Comparison of ENCODE assay signal across 19 mouse cellular contexts in genomic region chr10:15759576-15759975, GRCm38 (mm10).
DNase-seq lines count a peak whose midpoint lies in the region; ATAC-seq and TF ChIP-seq lines count a peak whose summit lies in the region.
"Had no signal": no experiment of that assay in that cellular context is flagged by ENCODE, and none has a peak within 500 bp of the region (broad histone marks: within the 10 kb centered on the region; RNA-seq: fewer than 3 reads in every experiment).

No protein-coding gene starts in this region.

- no peak for ATAC-seq in heart, embryonic 13.5 days (ENCODE audit: extremely low read depth, insufficient number of reproducible peaks, low FRiP score, low TSS enrichment)
- no peak for ATAC-seq in hindbrain, embryonic 16.5 days
- no peak for ATAC-seq in hindbrain, embryonic 13.5 days (ENCODE audit: low FRiP score)
- peak; percentile 54; the same call in 1 of the 2 replicates for ATAC-seq in midbrain, embryonic 15.5 days (replicated peaks)
- no peak for ATAC-seq in midbrain, embryonic 11.5 days (ENCODE audit: low FRiP score)

- H3K4me1 ChIP-seq in heart, embryonic 13.5 days: peaks cover 14% of the 10 kb centered on the region
- no peaks in the 10 kb centered on the region for H3K4me1 ChIP-seq in hindbrain, embryonic 16.5 days (ENCODE audit: control insufficient read depth, insufficient read depth, low read depth, low read length)
- peaks cover 4% of the 10 kb centered on the region for H3K4me1 ChIP-seq in hindbrain, embryonic 13.5 days (replicated peaks)
- H3K4me1 ChIP-seq in midbrain, embryonic 15.5 days: no peaks in the 10 kb centered on the region
- H3K4me1 ChIP-seq in midbrain, embryonic 11.5 days (ENCODE audit: control insufficient read depth, insufficient read depth, low read length): no peaks in the 10 kb centered on the region
- no peaks in the 10 kb centered on the region for H3K4me1 ChIP-seq in olfactory bulb, adult 2 months (ENCODE audit: control insufficient read depth, insufficient read depth, low read length)
- H3K4me1 ChIP-seq: embryonic facial prominence, embryonic 10.5 days; limb, embryonic 15.5 days had no signal

- H3K27ac ChIP-seq in heart, embryonic 13.5 days (replicated peaks): peak overlapping the region; percentile 25; the same call in 1 of the 2 replicates
- no peak overlapping the region for H3K27ac ChIP-seq in hindbrain, embryonic 16.5 days (ENCODE audit: low read depth, low read length)
- no peak overlapping the region for H3K27ac ChIP-seq in hindbrain, embryonic 13.5 days
- H3K27ac ChIP-seq in midbrain, embryonic 15.5 days: peak overlapping the region; percentile 38
- H3K27ac ChIP-seq in midbrain, embryonic 11.5 days (ENCODE audit: low read depth, low read length): no peak overlapping the region
- 0 out of 2 replicates have a peak overlapping the region, but pooled peaks have one; percentile 60 for H3K27ac ChIP-seq in olfactory bulb, adult 2 months (ENCODE audit: insufficient read depth, low read depth, low read length)
- H3K27ac ChIP-seq: embryonic facial prominence, embryonic 10.5 days; layer of hippocampus, adult 2 months; limb, embryonic 15.5 days; lung, embryonic 15.5 days had no signal

- no peak overlapping the region for H3K9ac ChIP-seq in heart, embryonic 13.5 days
- H3K9ac ChIP-seq in hindbrain, embryonic 16.5 days (ENCODE audit: low read depth, low read length): no peak overlapping the region
- H3K9ac ChIP-seq in hindbrain, embryonic 13.5 days: no peak overlapping the region
- no peak overlapping the region for H3K9ac ChIP-seq in midbrain, embryonic 15.5 days
- H3K9ac ChIP-seq in midbrain, embryonic 11.5 days (ENCODE audit: low read length): no peak overlapping the region
- H3K9ac ChIP-seq: limb, embryonic 15.5 days; lung, embryonic 15.5 days had no signal

- no peak for TF ChIP-seq POLR2A in olfactory bulb, adult 2 months (IDR thresholded peaks at IDR 0.05; ENCODE audit: insufficient read depth, low read depth, low read length)

- intact Hi-C loops in heart, postnatal 36 days (cut with DNase I): no loop called here

- DNase-seq in heart, postnatal 36 days: no peak
- DNase-seq in midbrain, embryonic 11.5 days (ENCODE audit: low spot score, missing footprints): no peak
- no peak for DNase-seq in adrenal gland, postnatal 36 days
- DNase-seq: adrenal gland, adult 2 months; cerebellum, adult 9-10 months; kidney, adult 8-10 months; kidney, postnatal 14 days; layer of hippocampus, postnatal 36 days; retina, postnatal 1 day; thymus, adult 2 months had no signal

- H3K9me3 ChIP-seq in heart, embryonic 13.5 days: no peaks in the 10 kb centered on the region
- H3K9me3 ChIP-seq in hindbrain, embryonic 16.5 days (ENCODE audit: control insufficient read depth, low read length): no peaks in the 10 kb centered on the region
- H3K9me3 ChIP-seq in hindbrain, embryonic 13.5 days: no peaks in the 10 kb centered on the region
- no peaks in the 10 kb centered on the region for H3K9me3 ChIP-seq in midbrain, embryonic 15.5 days
- no peaks in the 10 kb centered on the region for H3K9me3 ChIP-seq in midbrain, embryonic 11.5 days (ENCODE audit: control insufficient read depth, low read length)
- H3K9me3 ChIP-seq: embryonic facial prominence, embryonic 10.5 days; limb, embryonic 15.5 days; lung, embryonic 15.5 days had no signal

- peak overlapping the region; percentile 31 for H3K4me3 ChIP-seq in heart, embryonic 13.5 days
- no peak overlapping the region for H3K4me3 ChIP-seq in hindbrain, embryonic 16.5 days (ENCODE audit: low read length)
- H3K4me3 ChIP-seq in hindbrain, embryonic 13.5 days: no peak overlapping the region
- no peak overlapping the region for H3K4me3 ChIP-seq in midbrain, embryonic 15.5 days
- H3K4me3 ChIP-seq in midbrain, embryonic 11.5 days (ENCODE audit: low read depth, low read length): no peak overlapping the region
- H3K4me3 ChIP-seq in olfactory bulb, adult 2 months (ENCODE audit: insufficient read depth, low read depth, low read length): no peak overlapping the region
- H3K4me3 ChIP-seq: embryonic facial prominence, embryonic 10.5 days; layer of hippocampus, adult 2 months; limb, embryonic 15.5 days; lung, embryonic 15.5 days had no signal

- 14% methylated on average over 3 of the region's 3 CpGs for WGBS in heart, embryonic 13.5 days
- 48% methylated on average over 3 of the region's 3 CpGs for WGBS in hindbrain, embryonic 16.5 days
- WGBS in hindbrain, embryonic 13.5 days: 54% methylated on average over 3 of the region's 3 CpGs
- 53% methylated on average over 3 of the region's 3 CpGs for WGBS in midbrain, embryonic 15.5 days
- 60% methylated on average over 3 of the region's 3 CpGs for WGBS in midbrain, embryonic 11.5 days
- WGBS in olfactory bulb, adult 2 months: 25% methylated on average over 3 of the region's 3 CpGs

- H3K36me3 ChIP-seq in heart, embryonic 13.5 days: no peaks in the 10 kb centered on the region
- H3K36me3 ChIP-seq in hindbrain, embryonic 16.5 days (ENCODE audit: control insufficient read depth, insufficient read depth, low read length): no peaks in the 10 kb centered on the region
- H3K36me3 ChIP-seq in hindbrain, embryonic 13.5 days: no peaks in the 10 kb centered on the region
- H3K36me3 ChIP-seq in midbrain, embryonic 15.5 days (replicated peaks): no peaks in the 10 kb centered on the region
- H3K36me3 ChIP-seq in midbrain, embryonic 11.5 days (ENCODE audit: control insufficient read depth, insufficient read depth, low read length): no peaks in the 10 kb centered on the region
- H3K36me3 ChIP-seq: embryonic facial prominence, embryonic 10.5 days; limb, embryonic 15.5 days; lung, embryonic 15.5 days had no signal

- no peak for TF ChIP-seq CTCF in olfactory bulb, adult 2 months (IDR thresholded peaks at IDR 0.05; ENCODE audit: insufficient read depth, low read depth, low read length)

- peak overlapping the region; percentile 61 for H3K4me2 ChIP-seq in heart, embryonic 13.5 days
- peak overlapping the region; percentile 12; the same call in 1 of the 2 replicates for H3K4me2 ChIP-seq in hindbrain, embryonic 16.5 days (ENCODE audit: low read length)
- no peak overlapping the region for H3K4me2 ChIP-seq in hindbrain, embryonic 13.5 days
- H3K4me2 ChIP-seq in midbrain, embryonic 15.5 days: no peak overlapping the region
- no peak overlapping the region for H3K4me2 ChIP-seq in midbrain, embryonic 11.5 days
- H3K4me2 ChIP-seq: limb, embryonic 15.5 days; lung, embryonic 15.5 days had no signal

- no peaks in the 10 kb centered on the region for H3K27me3 ChIP-seq in heart, embryonic 13.5 days (replicated peaks)
- no peaks in the 10 kb centered on the region for H3K27me3 ChIP-seq in hindbrain, embryonic 16.5 days (replicated peaks; ENCODE audit: control insufficient read depth, insufficient read depth, low read length)
- H3K27me3 ChIP-seq in hindbrain, embryonic 13.5 days: no peaks in the 10 kb centered on the region
- H3K27me3 ChIP-seq in midbrain, embryonic 15.5 days (replicated peaks): no peaks in the 10 kb centered on the region
- H3K27me3 ChIP-seq in midbrain, embryonic 11.5 days (ENCODE audit: control insufficient read depth, insufficient read depth, low read length): no peaks in the 10 kb centered on the region
- H3K27me3 ChIP-seq: limb, embryonic 15.5 days; lung, embryonic 15.5 days had no signal

Comparison
In these comparisons a context has a peak if more than half of its experiments do, and no peak if none do; other contexts are left out.
1. H3K27ac ChIP-seq: peak in heart, embryonic 13.5 days (single experiment), midbrain, embryonic 15.5 days (single experiment) and olfactory bulb, adult 2 months (single experiment); none in hindbrain, embryonic 16.5 days (single experiment), hindbrain, embryonic 13.5 days (single experiment) and midbrain, embryonic 11.5 days (single experiment).
2. H3K4me2 ChIP-seq: peak in heart, embryonic 13.5 days (single experiment) and hindbrain, embryonic 16.5 days (single experiment); none in hindbrain, embryonic 13.5 days (single experiment), midbrain, embryonic 15.5 days (single experiment) and midbrain, embryonic 11.5 days (single experiment).